Mouse (Mus musculus): ENCODE results near the gene B230118H07Rik.

DNA sequence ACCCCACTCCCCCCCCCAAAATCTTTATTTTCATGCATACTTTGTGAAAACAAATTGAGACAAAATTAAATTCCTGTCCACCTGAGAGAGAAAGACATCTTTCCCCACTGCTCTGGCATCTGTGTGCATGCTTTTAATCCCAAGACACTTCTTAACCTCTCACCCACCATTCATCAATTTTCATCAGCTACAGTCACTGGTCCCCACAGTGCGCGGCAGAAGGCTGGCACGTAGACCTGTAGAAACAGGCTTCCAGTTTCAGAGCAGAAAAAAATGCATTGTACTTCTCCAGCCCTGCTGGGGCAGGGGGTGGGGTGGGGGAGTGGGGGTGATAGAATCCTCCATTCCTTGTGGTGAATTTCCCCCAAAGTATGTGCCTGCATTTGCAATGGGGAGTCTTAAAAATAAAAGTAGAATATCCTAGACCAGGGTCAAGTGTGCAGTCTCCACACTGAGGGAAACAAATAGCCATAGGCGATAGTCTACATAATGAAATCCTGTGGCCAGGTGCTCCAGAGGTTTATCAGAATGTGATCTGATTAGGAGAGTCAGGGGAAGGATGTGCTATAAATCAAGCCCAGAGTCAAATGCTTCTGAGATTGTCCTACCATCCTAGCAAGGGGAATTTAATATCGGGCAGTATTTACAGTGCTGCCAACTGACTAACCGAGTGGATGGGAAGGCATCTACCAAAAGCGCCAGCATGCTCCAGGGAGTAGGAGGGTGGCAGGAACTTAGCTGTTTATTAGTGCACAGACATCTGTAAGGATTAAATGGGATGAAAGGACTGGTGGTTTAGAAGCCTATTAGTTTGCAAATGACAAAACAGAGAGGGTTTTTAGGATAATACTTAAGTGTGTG, 10.1 kb downstream of the B230118H07Rik start:
- no peak for TF ChIP-seq POLR2A (IDR thresholded peaks at IDR 0.05; ENCODE audit: borderline replicate concordance, extremely low read depth, low read depth, low read length)
- no peak for TF ChIP-seq CTCF (IDR thresholded peaks at IDR 0.05; ENCODE audit: insufficient read depth, low read length)

Measured in lung, adult 2 months (tissue).